Mouse (Mus musculus) heart, embryonic 13.5 days (tissue): ENCODE results near the gene Grap2. TPM values are rescaled to one million over a fixed set of nuclear protein-coding genes. Genes with fewer than 3 reads are reported as not detected.
A peak's percentile ranks its signal among the peaks of the same experiment; 100 is the strongest.

Experiments used
- ATAC-seq: fragments of 200-750 bp; cut with Nextera tagmentation; 2 replicates; pipeline ENCODE4 v1.8.0; 2017; ENCODE audit warnings: moderate TSS enrichment; ENCODE audit not compliant: insufficient number of reproducible peaks, low FRiP score, low TSS enrichment; ENCODE audit errors: extremely low read depth
- H3K27ac ChIP-seq: fragments of 300-500 bp; sonication (generic); replicated peaks from 2 replicates; pipeline ENCODE4 v1.5.1; 2015; ENCODE audit warnings: moderate library complexity, mild to moderate bottlenecking, inconsistent platforms
- H3K27me3 ChIP-seq: fragments of 300-500 bp; sonication (generic); replicated peaks from 2 replicates; pipeline ENCODE4 v1.6.1; 2015; ENCODE audit warnings: mild to moderate bottlenecking, inconsistent platforms
- H3K36me3 ChIP-seq: fragments of 300-500 bp; sonication (generic); 2 replicates; pipeline ENCODE4 v1.6.1; 2015; ENCODE audit warnings: mild to moderate bottlenecking, inconsistent platforms
- H3K4me1 ChIP-seq: fragments of 300-500 bp; sonication (generic); 2 replicates; pipeline ENCODE4 v1.6.1; 2015; ENCODE audit warnings: inconsistent platforms
- H3K4me2 ChIP-seq: fragments of 300-500 bp; sonication (generic); 2 replicates; pipeline ENCODE4 v1.6.1; 2015; ENCODE audit warnings: inconsistent platforms, mild to moderate bottlenecking, moderate library complexity
- H3K4me3 ChIP-seq: fragments of 300-500 bp; sonication (generic); 2 replicates; pipeline ENCODE4 v1.5.1; 2015; ENCODE audit warnings: moderate library complexity, mild to moderate bottlenecking, inconsistent platforms
- H3K9ac ChIP-seq: fragments of 300-500 bp; sonication (generic); 2 replicates; pipeline ENCODE4 v1.6.1; 2015; ENCODE audit warnings: inconsistent platforms, mild to moderate bottlenecking, moderate library complexity
- H3K9me3 ChIP-seq: fragments of 300-500 bp; sonication (generic); 2 replicates; pipeline ENCODE4 v1.6.1; 2016; ENCODE audit warnings: inconsistent platforms
- WGBS: fragments of 180-500 bp; shearing (Covaris S2); methylation state at CpG from one replicate; pipeline ENCODE4 v1.1.7; 2015; ENCODE audit warnings: mixed read lengths; 5-methylcytosine and 5-hydroxymethylcytosine counted together
- polyA plus RNA-seq: library from polyadenylated mRNA; unstranded; fragments of >200 nt; fragmentation: Nextera tagmentation; extraction: Ambion mirVana; gene quantifications from 2 replicates; pipeline ENCODE4 v1.2.1, GENCODE M21; 2015

Gene Grap2
- polyA plus RNA-seq, 1 experiment from 2014 or later: 8.8 TPM

DNA sequence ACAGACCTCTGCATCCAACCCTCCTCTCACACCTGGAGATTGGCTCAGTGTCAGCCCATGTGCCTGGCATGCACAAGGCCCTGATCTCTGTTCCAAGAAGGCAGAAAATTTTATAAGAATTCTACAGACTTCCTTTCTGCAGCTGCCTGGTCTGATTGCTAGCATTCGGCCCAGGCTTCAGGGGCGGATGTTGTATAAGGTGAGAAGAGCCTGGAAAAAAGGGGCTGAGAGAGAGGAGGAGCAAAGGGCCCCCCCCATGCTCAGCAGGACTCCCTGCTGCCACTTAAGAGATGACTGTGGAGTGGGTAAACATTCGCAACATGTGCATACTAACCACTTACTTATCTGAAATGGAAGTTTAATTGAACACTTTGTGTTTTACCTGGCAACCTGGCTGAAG lies 35.6 kb downstream of the Grap2 start:
- ATAC-seq: no peak
- H3K4me3 ChIP-seq: no peak overlapping the region
- H3K4me2 ChIP-seq: no peak overlapping the region
- no peaks in the 10 kb centered on the region for H3K4me1 ChIP-seq
- H3K27ac ChIP-seq: no peak overlapping the region
- H3K9me3 ChIP-seq: no peaks in the 10 kb centered on the region
- 70% methylated on average over 3 of the region's 3 CpGs for WGBS
- H3K9ac ChIP-seq: no peak overlapping the region
- no peaks in the 10 kb centered on the region for H3K36me3 ChIP-seq
- 0 out of 2 replicates have a peak, but pooled peaks cover 4% of the 10 kb centered on the region for H3K27me3 ChIP-seq

DNA sequence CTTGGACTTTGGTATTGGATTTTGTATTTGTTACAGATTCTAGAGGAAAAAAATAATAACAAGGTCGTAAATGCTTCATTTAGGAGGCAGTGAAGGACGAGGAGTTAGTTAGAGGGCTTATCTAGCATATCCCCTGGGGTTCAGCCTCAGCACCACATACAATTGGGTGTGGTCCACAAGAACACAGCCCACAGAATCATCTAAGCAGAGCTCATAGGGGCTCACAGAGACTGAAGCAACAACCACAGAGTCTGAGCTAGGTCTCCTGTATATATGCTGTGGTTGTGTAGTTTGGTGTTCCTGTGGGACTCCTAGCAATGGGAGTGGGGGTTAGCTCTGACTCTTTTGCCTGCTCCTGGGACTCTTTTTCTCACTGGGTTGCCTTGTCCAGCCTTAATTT lies 37.9 kb downstream of the Grap2 start:
- no peak overlapping the region for H3K4me2 ChIP-seq
- H3K4me3 ChIP-seq: no peak overlapping the region
- peaks cover 13% of the 10 kb centered on the region; the same call in 1 of the 2 replicates for H3K4me1 ChIP-seq
- WGBS: 56% methylated on average over 2 of the region's 2 CpGs
- H3K27ac ChIP-seq: no peak overlapping the region
- H3K27me3 ChIP-seq: peaks cover 12% of the 10 kb centered on the region
- ATAC-seq: no peak
- no peaks in the 10 kb centered on the region for H3K36me3 ChIP-seq
- H3K9ac ChIP-seq: no peak overlapping the region
- H3K9me3 ChIP-seq: no peaks in the 10 kb centered on the region

DNA sequence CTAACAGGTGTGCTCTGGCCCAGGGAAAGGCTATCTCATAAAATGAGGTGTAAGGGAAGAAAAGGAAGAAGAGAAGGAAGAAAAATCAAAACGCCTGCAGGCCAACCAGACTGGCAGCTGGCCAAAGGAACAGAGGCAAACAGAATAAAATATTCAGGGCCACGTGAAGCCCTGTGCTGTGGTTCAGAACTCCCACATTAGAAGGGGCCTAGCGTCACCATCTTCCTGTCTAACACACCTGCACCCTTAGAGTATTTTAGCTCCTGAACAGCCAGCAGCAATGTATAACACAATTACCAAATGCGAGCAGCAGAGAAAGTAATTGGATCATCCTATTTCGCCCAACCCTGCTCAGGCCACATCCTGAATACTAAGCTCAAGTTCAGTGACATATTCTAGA lies 39.1 kb downstream of the Grap2 start:
- H3K9ac ChIP-seq: no peak overlapping the region
- peaks cover 17% of the 10 kb centered on the region for H3K27me3 ChIP-seq
- no peaks in the 10 kb centered on the region for H3K9me3 ChIP-seq
- H3K4me3 ChIP-seq: no peak overlapping the region
- H3K27ac ChIP-seq: no peak overlapping the region
- H3K4me1 ChIP-seq: peaks cover 22% of the 10 kb centered on the region
- WGBS: 70% methylated on average over 5 of the region's 5 CpGs
- no peak overlapping the region for H3K4me2 ChIP-seq
- no peaks in the 10 kb centered on the region for H3K36me3 ChIP-seq
- ATAC-seq: no peak

- 48% methylated on average over 5 of the region's 5 CpGs for WGBS
- no peak overlapping the region for H3K27ac ChIP-seq
- ATAC-seq: no peak
Measured at GRCm38 (mm10) chr15:80613904-80614303, 41.5 kb downstream of the Grap2 start.

GRCm38 (mm10) chr15:80614500-80615289 lies 42.3 kb downstream of the Grap2 start:
- no peaks in the 10 kb centered on the region for H3K9me3 ChIP-seq
- peaks cover 36% of the 10 kb centered on the region for H3K27me3 ChIP-seq
- WGBS: 59% methylated on average over 18 of the region's 18 CpGs
- H3K36me3 ChIP-seq: no peaks in the 10 kb centered on the region
- no peak overlapping the region for H3K4me2 ChIP-seq
- H3K4me3 ChIP-seq: no peak overlapping the region
- H3K4me1 ChIP-seq: peaks cover 22% of the 10 kb centered on the region
- ATAC-seq: no peak
- no peak overlapping the region for H3K9ac ChIP-seq
- no peak overlapping the region for H3K27ac ChIP-seq

More at GRCm38 (mm10) chr15:80613904-80614303, 41.5 kb downstream of the Grap2 start:
- Histone ChIP-seq H3K27me3 (peaks cover 31% of the 10 kb centered on the region), H3K9ac (no peak overlapping the region), H3K4me2 (no peak overlapping the region), H3K4me3 (no peak overlapping the region), H3K9me3 (no peaks in the 10 kb centered on the region), H3K4me1 (peaks cover 22% of the 10 kb centered on the region), H3K36me3 (no peaks in the 10 kb centered on the region)

- H3K4me2 ChIP-seq: peak overlapping the region; percentile 46; the same call in 1 of the 2 replicates
- WGBS: 42% methylated on average over 2 of the region's 2 CpGs
- ATAC-seq: no peak
- H3K36me3 ChIP-seq: no peaks in the 10 kb centered on the region
- no peaks in the 10 kb centered on the region for H3K9me3 ChIP-seq
- H3K4me1 ChIP-seq: peaks cover 22% of the 10 kb centered on the region
- peaks cover 40% of the 10 kb centered on the region for H3K27me3 ChIP-seq
- H3K9ac ChIP-seq: no peak overlapping the region
- H3K27ac ChIP-seq: no peak overlapping the region
- H3K4me3 ChIP-seq: no peak overlapping the region
Measured at GRCm38 (mm10) chr15:80615290-80615570, 42.8 kb downstream of the Grap2 start.

- no peaks in the 10 kb centered on the region for H3K36me3 ChIP-seq
- WGBS: 10% methylated on average over 16 of the region's 17 CpGs
- peak overlapping the region; percentile 46 for H3K4me2 ChIP-seq
- H3K9ac ChIP-seq: peak overlapping the region; percentile 45; the same call in 1 of the 2 replicates
- peaks cover 22% of the 10 kb centered on the region for H3K4me1 ChIP-seq
- H3K4me3 ChIP-seq: 0 out of 2 replicates have a peak overlapping the region, but pooled peaks have one; percentile 4
- peaks cover 44% of the 10 kb centered on the region for H3K27me3 ChIP-seq
- no peak for ATAC-seq
- no peak overlapping the region for H3K27ac ChIP-seq
- H3K9me3 ChIP-seq: no peaks in the 10 kb centered on the region
Measured at GRCm38 (mm10) chr15:80615636-80616383, 43.4 kb downstream of the Grap2 start.

DNA sequence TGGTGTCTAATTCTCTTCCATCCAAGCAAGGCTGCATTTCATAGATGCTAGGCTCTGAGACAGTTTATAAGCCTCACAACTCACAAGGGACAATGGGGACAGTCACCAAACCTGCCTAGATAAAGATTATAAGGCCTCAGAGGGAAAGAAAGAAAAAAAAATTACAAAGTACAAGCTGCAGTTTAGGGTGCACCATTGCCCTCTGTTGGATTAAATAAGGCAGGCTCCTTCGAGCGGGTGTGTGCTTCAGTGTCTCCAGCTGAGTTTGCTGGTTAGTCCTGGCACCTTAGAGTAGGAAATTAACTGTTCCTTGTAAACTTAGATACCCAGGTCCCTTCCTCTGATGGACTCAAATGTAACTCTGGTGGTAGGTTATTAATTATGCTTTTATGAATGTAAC lies 45.4 kb downstream of the Grap2 start:
- peaks cover 41% of the 10 kb centered on the region for H3K4me1 ChIP-seq
- H3K9ac ChIP-seq: no peak overlapping the region
- H3K4me2 ChIP-seq: no peak overlapping the region
- H3K36me3 ChIP-seq: no peaks in the 10 kb centered on the region
- 49% methylated on average over 2 of the region's 2 CpGs for WGBS
- no peaks in the 10 kb centered on the region for H3K9me3 ChIP-seq
- no peak for ATAC-seq
- H3K4me3 ChIP-seq: no peak overlapping the region
- H3K27me3 ChIP-seq: peaks cover 46% of the 10 kb centered on the region
- H3K27ac ChIP-seq: no peak overlapping the region

DNA sequence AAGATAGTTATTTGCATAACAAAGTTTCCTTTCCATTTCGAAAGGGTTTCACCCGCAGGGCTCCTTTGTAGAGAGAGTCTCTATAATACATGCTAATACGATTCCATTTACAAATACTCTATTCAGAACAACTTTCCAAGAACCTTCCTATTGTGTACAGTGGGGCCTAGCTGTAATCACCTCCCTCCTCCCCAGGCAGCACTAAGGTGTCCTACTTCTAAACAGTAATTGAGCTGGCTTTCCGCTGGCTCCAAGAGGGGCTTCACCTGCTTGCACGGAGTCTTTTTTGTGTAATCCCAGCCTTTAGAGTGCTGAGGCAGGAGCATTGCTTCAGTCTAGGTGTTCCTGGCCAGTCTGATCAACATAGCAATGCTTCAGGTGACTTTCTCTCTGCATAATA lies 46.8 kb downstream of the Grap2 start:
- no peaks in the 10 kb centered on the region for H3K9me3 ChIP-seq
- H3K27ac ChIP-seq: no peak overlapping the region
- no peak for ATAC-seq
- peaks cover 45% of the 10 kb centered on the region for H3K4me1 ChIP-seq
- no peak overlapping the region for H3K4me3 ChIP-seq
- no peaks in the 10 kb centered on the region for H3K36me3 ChIP-seq
- H3K4me2 ChIP-seq: no peak overlapping the region
- H3K9ac ChIP-seq: no peak overlapping the region
- 79% methylated on average over 5 of the region's 5 CpGs for WGBS
- peaks cover 46% of the 10 kb centered on the region for H3K27me3 ChIP-seq

DNA sequence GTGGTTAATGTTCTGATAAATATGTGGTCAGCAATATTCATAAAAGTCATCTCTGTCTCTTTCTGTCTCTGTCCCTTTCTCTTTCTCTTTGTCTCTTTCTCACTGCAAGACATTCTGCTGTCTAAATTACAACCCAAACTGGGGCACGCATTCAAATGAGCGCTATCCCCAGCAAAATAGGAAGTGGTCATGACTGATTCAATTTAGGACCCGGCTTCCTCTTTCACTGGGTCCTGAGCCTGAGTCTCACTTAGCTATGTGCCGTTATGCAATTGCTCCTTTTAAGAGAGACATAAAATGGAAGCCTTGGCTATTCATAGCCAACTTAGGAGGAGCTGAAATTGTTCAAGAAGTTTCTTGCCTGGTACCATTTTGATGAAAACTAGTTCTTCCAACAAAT lies 47.4 kb downstream of the Grap2 start:
- H3K27me3 ChIP-seq: peaks cover 42% of the 10 kb centered on the region

GRCm38 (mm10) chr15:80620371-80620770 lies 48.0 kb downstream of the Grap2 start:
- WGBS: 72% methylated on average over 8 of the region's 8 CpGs

More for the DNA sequence above, 47.4 kb downstream of the Grap2 start:
- no peak overlapping the region for H3K27ac ChIP-seq
- no peaks in the 10 kb centered on the region for H3K36me3 ChIP-seq
- no peak overlapping the region for H3K9ac ChIP-seq
- no peak for ATAC-seq
- no peaks in the 10 kb centered on the region for H3K9me3 ChIP-seq
- H3K4me2 ChIP-seq: no peak overlapping the region
- peaks cover 48% of the 10 kb centered on the region for H3K4me1 ChIP-seq
- H3K4me3 ChIP-seq: no peak overlapping the region
- WGBS: 76% methylated on average over 4 of the region's 4 CpGs

More at GRCm38 (mm10) chr15:80620371-80620770, 48.0 kb downstream of the Grap2 start:
- no peak overlapping the region for H3K9ac ChIP-seq
- no peak overlapping the region for H3K27ac ChIP-seq
- H3K9me3 ChIP-seq: no peaks in the 10 kb centered on the region
- peaks cover 43% of the 10 kb centered on the region for H3K4me1 ChIP-seq
- ATAC-seq: no peak
- no peak overlapping the region for H3K4me2 ChIP-seq
- no peaks in the 10 kb centered on the region for H3K36me3 ChIP-seq
- no peak overlapping the region for H3K4me3 ChIP-seq
- peaks cover 38% of the 10 kb centered on the region for H3K27me3 ChIP-seq
